Mouse (Mus musculus): ENCODE data around the gene Syngr1. TPM values are rescaled to one million over a fixed set of nuclear protein-coding genes. Genes with fewer than 3 reads are reported as not detected.
A peak's percentile ranks its signal among the peaks of the same experiment; 100 is the strongest.

Syngr1 gene
- total and polyA plus RNA-seq, 3 experiments: 9.7 to 14.8 (median 11.3) TPM

- Histone ChIP-seq H3K27ac (ENCODE audit: insufficient read depth, low read depth) (no peak overlapping the region), H3K4me3 (replicated peaks in 1 of 3; ENCODE audit: low read depth in 2 of 3, low read length in 2 of 3, poor library complexity in 1 of 3) (no peak overlapping the region), H3K4me1 (ENCODE audit: control insufficient read depth in 1 of 2, insufficient read depth in 2 of 2) (peaks cover 14 to 51% of the 10 kb centered on the region in 2 experiments), H3K9me3 (replicated peaks; ENCODE audit: low read length) (peaks cover 5% of the 10 kb centered on the region), H3K4me2 (ENCODE audit: insufficient read depth, low read depth, poor library complexity, severe bottlenecking) (no peak overlapping the region), H3K27me3 (replicated peaks) (peaks cover 31% of the 10 kb centered on the region), H3K36me3 (replicated peaks in 1 of 2; ENCODE audit: control insufficient read depth in 1 of 2, insufficient read depth in 1 of 2, low read length in 1 of 2) (no peaks in the 10 kb centered on the region), H3K79me2 (replicated peaks; ENCODE audit: control insufficient read depth, extremely low read depth, insufficient read depth, poor library complexity, severe bottlenecking) (no peaks in the 10 kb centered on the region), H3K9ac (ENCODE audit: insufficient read depth, low read depth) (no peak overlapping the region)
- no peak for DNase-seq (ENCODE audit: extremely low read depth)
- dilution Hi-C loops (cut with MboI; ENCODE audit: extremely low pct_ligation_motif_present, extremely low pct_unique_long_range_greater_than_20kb, low sequenced_read_pairs): no loop called here
- TF ChIP-seq IRF4 (IDR thresholded peaks at IDR 0.05; ENCODE audit: low read depth, low read length) (peak; percentile 33; the same call in 1 of the 2 replicates), JUND (conservative IDR thresholded peaks at IDR 0.05; ENCODE audit: low read depth, low read length) (no peak), MAZ (IDR thresholded peaks at IDR 0.05; ENCODE audit: low read depth, low read length) (0 out of 2 replicates have a peak, but pooled peaks have one; percentile 14), GABPA (IDR thresholded peaks at IDR 0.05; ENCODE audit: insufficient replicate concordance, low read depth, low read length) (no peak), EP300 (IDR thresholded peaks at IDR 0.05; ENCODE audit: low read length) (peak; percentile 27; the same call in 1 of the 2 replicates), CHD2 (IDR thresholded peaks at IDR 0.05; ENCODE audit: low read length) (0 out of 2 replicates have a peak, but pooled peaks have one; percentile 13), TCF12 (IDR thresholded peaks at IDR 0.05; ENCODE audit: low read depth, low read length) (peak; percentile 21; the same call in 1 of the 2 replicates), ELF1 (IDR thresholded peaks at IDR 0.05; ENCODE audit: low read depth, low read length) (0 out of 2 replicates have a peak, but pooled peaks have one; percentile 11), ETS1 (conservative IDR thresholded peaks at IDR 0.05; ENCODE audit: low read depth, low read length) (0 out of 2 replicates have a peak, but pooled peaks have one; percentile 24)
- in situ Hi-C loops (cut with MboI; ENCODE audit: low pct_ligation_motif_present, low pct_unique_long_range_greater_than_20kb, low sequenced_read_pairs): no loop called here
These were observed 39.4 kb upstream of the Syngr1 start for GRCm38 (mm10) chr15:80051782-80052181.

GRCm38 (mm10) chr15:80053381-80054033, 37.6 kb upstream of the Syngr1 start:
- in situ Hi-C loops (cut with MboI; ENCODE audit: low pct_ligation_motif_present, low pct_unique_long_range_greater_than_20kb, low sequenced_read_pairs): no loop called here
- dilution Hi-C loops (cut with MboI; ENCODE audit: extremely low pct_ligation_motif_present, extremely low pct_unique_long_range_greater_than_20kb, low sequenced_read_pairs): no loop called here
- H3K79me2 ChIP-seq (replicated peaks; ENCODE audit: control insufficient read depth, extremely low read depth, insufficient read depth, poor library complexity, severe bottlenecking): no peaks in the 10 kb centered on the region

More at GRCm38 (mm10) chr15:80053381-80054033, 37.6 kb upstream of the Syngr1 start:
- Histone ChIP-seq H3K4me2 (ENCODE audit: insufficient read depth, low read depth, poor library complexity, severe bottlenecking) (no peak overlapping the region), H3K27ac (ENCODE audit: insufficient read depth, low read depth) (no peak overlapping the region), H3K4me3 (replicated peaks in 1 of 3; ENCODE audit: low read depth in 2 of 3, low read length in 2 of 3, poor library complexity in 1 of 3) (no peak overlapping the region), H3K9me3 (replicated peaks; ENCODE audit: low read length) (no peaks in the 10 kb centered on the region), H3K36me3 (replicated peaks in 1 of 2; ENCODE audit: control insufficient read depth in 1 of 2, insufficient read depth in 1 of 2, low read length in 1 of 2) (no peaks in the 10 kb centered on the region), H3K27me3 (replicated peaks) (peaks cover 16% of the 10 kb centered on the region), H3K4me1 (ENCODE audit: control insufficient read depth in 1 of 2, insufficient read depth in 2 of 2) (peaks cover 17 to 63% of the 10 kb centered on the region in 2 experiments), H3K9ac (ENCODE audit: insufficient read depth, low read depth) (no peak overlapping the region)
- no peak for TF ChIP-seq USF2 (conservative IDR thresholded peaks at IDR 0.05; ENCODE audit: low read depth, low read length)
- TF ChIP-seq ZMIZ1 (IDR thresholded peaks at IDR 0.05; ENCODE audit: low read depth, low read length): no peak
- no peak for TF ChIP-seq E2F4 (IDR thresholded peaks at IDR 0.05; ENCODE audit: insufficient replicate concordance, low read depth, low read length)
- no peak for TF ChIP-seq MAX (IDR thresholded peaks at IDR 0.05; ENCODE audit: low read length)
- TF ChIP-seq MAFK (IDR thresholded peaks at IDR 0.05; ENCODE audit: insufficient replicate concordance, low read length): no peak
- TF ChIP-seq SMC3 (IDR thresholded peaks at IDR 0.05; ENCODE audit: low read depth, low read length): no peak
- no peak for TF ChIP-seq MAZ (IDR thresholded peaks at IDR 0.05; ENCODE audit: low read depth, low read length)
- no peak for TF ChIP-seq KAT2A (IDR thresholded peaks at IDR 0.05; ENCODE audit: insufficient replicate concordance, low read length)
- no peak for TF ChIP-seq NRF1 (IDR thresholded peaks at IDR 0.05; ENCODE audit: low read depth, low read length)
- no peak for TF ChIP-seq MYC (IDR thresholded peaks at IDR 0.05; ENCODE audit: low read depth, low read length)
- DNase-seq (ENCODE audit: extremely low read depth): no peak
